Mouse (Mus musculus) left cerebral cortex, postnatal 10 days (tissue): ENCODE measurements around the gene Cadm4. TPM values are rescaled to one million over a fixed set of nuclear protein-coding genes. Genes with fewer than 3 reads are reported as not detected.
"Not testable (repeated sequence)": the region's sequence is repeated elsewhere in the genome, so short reads cannot be mapped to it uniquely, and the experiment has no call there.

Source experiments
- DNase-seq, 2 experiments: peaks; one replicate each; pipeline ENCODE4 v3.0.0; 2021 to 2022; ENCODE audit warnings: low spot score in 2 of 2, mixed read lengths in 1 of 2; ENCODE audit errors: extremely low spot score in 1 of 2
- intact Hi-C: fragments of 180-260 bp; cut with DNase I; formaldehyde crosslinking; loops from one replicate; pipeline ENCODE4 v1.15.1; 2025
- total RNA-seq, 2 experiments: library from RNA; stranded (reverse); gene quantifications; 2 replicates each; pipeline ENCODE4 v1.2.3; 2021

Cadm4 gene
- total RNA-seq, 2 experiments from 2014 or later = 305 to 320 TPM

GRCm38 (mm10) chr7:24517077-24517476, 35.3 kb downstream of the Cadm4 start:
- DNase-seq = no peak
- intact Hi-C loops = no loop called here

DNA sequence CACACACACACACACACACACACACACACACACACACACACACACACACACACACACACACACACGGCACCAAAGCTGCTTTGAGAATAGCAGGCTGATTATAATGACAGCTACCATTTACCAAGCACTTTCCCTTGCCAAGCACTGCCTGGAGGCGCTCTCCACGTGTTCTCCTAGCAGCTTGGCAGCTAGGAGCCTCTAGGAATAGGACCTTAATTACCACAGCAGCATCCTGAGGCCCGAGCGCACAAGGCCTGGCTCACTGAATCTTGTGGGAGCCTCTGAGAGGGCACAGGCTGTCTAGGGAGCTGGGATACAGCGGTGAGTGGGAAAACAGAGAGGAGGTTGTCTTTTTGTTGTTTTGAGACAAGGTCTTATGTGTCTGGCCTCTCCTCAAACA, 35.8 kb downstream of the Cadm4 start:
- DNase-seq = peak in 1 of 2 experiments; percentile 69
- intact Hi-C loops = no loop called here

DNA sequence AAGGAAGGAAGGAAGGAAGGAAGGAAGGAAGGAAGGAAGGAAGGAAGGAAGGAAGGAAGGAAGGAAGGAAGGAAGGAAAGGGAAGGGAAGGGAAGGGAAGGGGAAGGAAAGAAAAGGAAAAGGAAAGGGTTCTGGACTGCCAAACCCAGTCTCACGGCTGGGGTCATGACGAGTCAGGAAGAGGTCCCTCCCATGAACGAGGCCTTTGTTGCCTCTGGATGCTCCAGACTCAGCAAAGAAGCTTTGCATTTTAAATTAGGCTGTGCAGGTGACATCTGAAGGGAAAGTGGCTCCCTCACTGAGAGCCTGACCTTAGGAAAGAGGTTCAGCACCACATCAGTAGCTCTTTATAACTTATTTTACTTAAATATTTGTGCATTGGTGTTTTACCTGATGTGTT, 37.3 kb downstream of the Cadm4 start:
- no peak for DNase-seq
- intact Hi-C loops = no loop called here

DNA sequence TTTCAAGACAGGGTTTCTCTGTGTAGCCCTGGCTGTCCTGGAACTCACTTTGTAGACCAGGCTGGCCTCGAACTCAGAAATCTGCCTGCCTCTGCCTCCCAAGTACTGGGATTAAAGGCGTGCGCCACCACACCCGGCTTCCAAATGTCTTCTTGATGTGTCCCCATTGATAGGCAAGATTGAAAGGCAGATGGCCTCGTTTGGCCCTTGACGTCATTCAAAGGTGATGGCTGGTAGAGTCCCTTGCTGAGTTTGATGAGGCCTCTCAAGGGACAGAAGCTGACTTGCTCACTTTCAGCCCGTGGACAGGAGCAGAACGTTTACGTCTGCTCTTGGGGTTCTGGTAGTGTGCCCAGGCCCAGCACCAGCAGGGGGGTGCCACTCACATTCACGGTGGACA, 38.2 kb downstream of the Cadm4 start:
- DNase-seq, intact Hi-C loops: not testable (repeated sequence)

- intact Hi-C loops = no loop called here
- DNase-seq = no peak
Measured at GRCm38 (mm10) chr7:24522805-24523204, 41.0 kb downstream of the Cadm4 start.

DNA sequence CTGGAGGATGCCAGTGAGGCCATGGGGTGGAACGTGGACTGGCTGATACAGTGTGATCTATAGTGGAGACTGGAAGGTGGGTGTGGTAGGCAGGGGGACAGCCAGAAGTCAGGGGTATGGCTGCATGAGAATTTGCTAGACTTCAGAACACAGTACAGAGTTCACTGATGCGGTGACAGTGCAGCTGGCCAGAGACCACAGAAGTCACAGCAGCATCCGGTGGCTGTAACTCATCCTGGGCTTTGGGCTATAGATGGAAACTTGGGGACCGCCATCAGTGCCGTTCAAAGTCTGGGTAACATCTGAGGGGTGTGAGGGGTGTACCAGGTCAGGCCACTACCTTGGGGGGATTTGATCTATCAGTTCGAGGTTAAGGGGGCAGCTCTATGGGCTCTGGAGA, 41.9 kb downstream of the Cadm4 start:
- intact Hi-C loops = no loop called here
- DNase-seq = no peak

DNA sequence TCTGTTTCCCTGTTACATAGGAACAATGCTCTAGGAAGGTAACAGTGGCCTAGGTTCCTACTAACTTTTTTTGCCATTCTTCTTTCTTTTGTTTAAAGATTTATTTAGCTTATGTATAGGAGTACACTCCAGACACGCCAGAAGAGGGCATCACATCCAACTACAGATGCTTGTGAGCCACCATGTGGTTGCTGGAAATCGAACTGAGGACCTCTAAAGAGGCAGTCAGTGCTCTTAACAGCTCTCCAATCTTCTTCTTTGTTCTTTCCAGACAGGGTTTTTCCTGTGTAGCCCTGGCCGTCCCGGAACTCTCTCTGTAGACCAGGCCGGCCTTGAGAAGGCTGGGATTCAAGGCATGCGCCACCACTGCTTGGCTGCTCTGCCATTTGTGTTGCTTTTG, 43.2 kb downstream of the Cadm4 start:
- no peak for DNase-seq
- intact Hi-C loops = no loop called here

DNA sequence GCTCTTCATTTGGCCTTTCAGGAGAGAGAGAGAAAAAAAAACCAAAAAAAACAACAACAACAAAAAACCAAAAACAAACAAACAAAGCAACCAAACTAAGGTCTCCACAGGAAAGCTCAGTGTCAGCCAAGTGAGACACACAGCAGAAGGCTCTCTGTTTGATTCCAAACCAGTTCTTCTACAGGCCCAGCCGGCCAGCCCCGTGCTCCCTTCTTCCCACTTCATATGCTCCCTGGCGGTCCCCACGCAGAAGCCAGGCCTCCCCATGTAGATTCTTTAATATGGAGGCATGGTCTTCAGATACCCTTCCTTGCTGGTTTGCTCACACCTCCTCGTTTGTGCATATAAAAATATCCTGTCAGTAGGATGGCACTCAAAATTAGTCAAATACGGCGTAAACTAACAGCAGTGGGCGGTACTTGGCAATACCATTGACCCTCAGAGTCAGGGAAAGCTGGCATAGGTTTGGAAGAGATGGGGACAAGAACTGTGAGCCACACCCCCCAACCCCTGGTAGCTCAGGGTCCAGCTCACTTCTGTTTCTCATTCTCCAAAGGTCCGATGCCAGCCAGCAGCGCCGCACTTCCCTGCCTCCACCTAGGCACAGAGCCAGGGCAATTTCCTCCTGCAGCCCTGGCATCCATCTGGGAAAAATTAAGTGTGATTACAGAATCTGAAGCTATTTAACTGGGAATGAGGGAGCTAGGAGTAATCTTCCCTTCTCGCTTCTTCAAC, 44.0 kb downstream of the Cadm4 start:
- DNase-seq = no peak
- intact Hi-C loops = no loop called here

DNA sequence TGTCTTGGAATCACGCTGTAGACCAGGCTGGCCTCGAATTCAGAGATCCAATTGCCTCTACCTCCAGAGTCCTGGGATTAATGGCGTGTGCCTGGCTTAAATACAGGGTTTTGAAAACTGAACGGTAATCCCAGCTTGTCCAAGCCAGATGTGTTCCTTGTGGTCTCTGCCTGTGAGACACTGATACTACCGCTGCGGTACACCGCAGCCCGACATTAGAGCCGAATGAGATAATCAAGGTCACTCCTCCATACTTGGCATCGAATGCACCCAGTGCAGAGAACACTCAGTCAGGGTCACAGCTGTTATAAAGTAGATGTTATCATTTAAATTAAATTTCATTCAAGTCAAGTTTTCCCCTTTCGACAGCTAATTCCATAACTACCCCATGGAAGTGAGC, 47.0 kb downstream of the Cadm4 start:
- DNase-seq = no peak
- intact Hi-C loops = no loop called here

GRCm38 (mm10) chr7:24529580-24529979, 47.8 kb downstream of the Cadm4 start:
- intact Hi-C loops = no loop called here
- peak in 1 of 2 experiments; percentile 37 for DNase-seq

GRCm38 (mm10) chr7:24530062-24530931, 48.5 kb downstream of the Cadm4 start, which contains the start of gene Irgq:
Gene Irgq (plus strand): TSS chr7:24530689.
- intact Hi-C loops = no loop called here
- DNase-seq = peak; percentile 98 to 99

GRCm38 (mm10) chr7:24531211-24531971, 49.6 kb downstream of the Cadm4 start:
- intact Hi-C loops = no loop called here
- DNase-seq = peak in 1 of 2 experiments; percentile 88

- intact Hi-C loops = no loop called here
- no peak for DNase-seq
Measured at GRCm38 (mm10) chr7:24533031-24533571, 51.3 kb downstream of the Cadm4 start.

- intact Hi-C loops = no loop called here
- no peak for DNase-seq
Measured at GRCm38 (mm10) chr7:24533806-24534205, 52.0 kb downstream of the Cadm4 start.

GRCm38 (mm10) chr7:24534301-24534700, 52.5 kb downstream of the Cadm4 start:
- no peak for DNase-seq
- intact Hi-C loops = no loop called here

GRCm38 (mm10) chr7:24537081-24537480, 55.3 kb downstream of the Cadm4 start:
- DNase-seq = no peak
- intact Hi-C loops = no loop called here

DNA sequence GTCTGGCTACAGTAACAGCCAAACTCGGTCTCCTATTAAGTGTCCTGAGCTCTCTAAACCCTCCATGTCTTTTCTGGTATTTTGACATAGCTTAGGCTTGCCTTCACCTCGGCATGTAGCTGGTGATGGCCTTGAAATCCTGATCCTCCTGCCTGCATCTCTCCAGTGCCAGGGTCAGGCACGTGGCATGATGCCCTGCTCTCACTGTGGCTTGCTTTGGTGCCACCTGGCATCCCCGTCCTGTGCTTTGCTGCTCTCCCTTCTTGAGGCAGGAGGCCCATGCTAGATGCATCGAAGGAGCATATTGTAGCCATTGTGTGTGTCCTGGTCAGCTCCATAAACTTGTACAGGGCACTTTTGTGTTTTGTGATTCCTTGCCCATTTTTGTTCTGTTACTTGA, 55.8 kb downstream of the Cadm4 start:
- intact Hi-C loops = no loop called here
- DNase-seq = no peak

DNA sequence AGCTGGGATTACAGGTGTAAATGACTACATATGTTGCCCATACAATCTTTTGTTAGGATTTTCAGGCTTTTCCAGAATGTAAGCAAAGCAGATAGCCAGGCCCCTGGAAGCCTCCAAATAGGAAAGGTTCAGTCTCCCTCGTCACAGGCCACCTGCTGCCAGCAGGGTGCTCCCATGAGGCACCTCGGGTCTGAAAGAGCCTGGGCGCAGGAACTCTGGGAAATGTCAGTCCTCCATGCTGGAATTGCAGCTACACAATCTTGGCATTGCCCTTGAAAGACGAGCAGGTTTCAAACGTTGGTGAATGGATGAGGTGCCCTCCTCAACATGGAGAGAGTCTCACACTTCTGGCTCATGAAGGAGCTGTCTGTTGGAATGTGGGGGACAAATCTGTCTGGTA, 56.3 kb downstream of the Cadm4 start:
- peak in 1 of 2 experiments; percentile 46 for DNase-seq
- intact Hi-C loops = no loop called here

DNA sequence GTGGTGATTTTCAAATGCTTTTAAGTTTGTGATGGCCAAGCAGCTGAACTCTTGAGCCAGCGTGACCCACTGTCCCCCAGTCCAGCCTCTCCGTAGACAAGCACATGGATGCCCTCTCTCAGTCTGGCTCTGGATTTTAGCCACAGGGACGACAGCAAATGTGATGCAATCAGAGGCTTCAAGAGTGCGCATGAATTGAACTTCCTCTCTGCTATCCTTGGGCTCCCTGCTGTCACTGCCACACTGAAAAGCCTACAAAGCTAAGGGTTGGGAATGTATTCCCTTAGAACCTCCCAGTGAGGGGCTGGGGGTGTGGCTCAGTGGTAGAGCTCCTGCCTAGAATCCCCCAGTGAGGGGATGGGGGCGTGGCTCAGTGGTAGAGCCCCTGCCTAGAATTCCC, 56.9 kb downstream of the Cadm4 start:
- DNase-seq = no peak
- intact Hi-C loops = no loop called here
